Mouse (Mus musculus) cerebellum, adult 8-10 months (tissue): Measurements from ENCODE around the gene Phf1.
A peak's percentile ranks its signal among the peaks of the same experiment; 100 is the strongest.
"Not testable (repeated sequence)": the region's sequence is repeated elsewhere in the genome, so short reads cannot be mapped to it uniquely, and the experiment has no call there.

Experiments
- DNase-seq: peaks from one replicate; pipeline ENCODE4 v3.0.0; 2022

The Phf1 gene

DNA sequence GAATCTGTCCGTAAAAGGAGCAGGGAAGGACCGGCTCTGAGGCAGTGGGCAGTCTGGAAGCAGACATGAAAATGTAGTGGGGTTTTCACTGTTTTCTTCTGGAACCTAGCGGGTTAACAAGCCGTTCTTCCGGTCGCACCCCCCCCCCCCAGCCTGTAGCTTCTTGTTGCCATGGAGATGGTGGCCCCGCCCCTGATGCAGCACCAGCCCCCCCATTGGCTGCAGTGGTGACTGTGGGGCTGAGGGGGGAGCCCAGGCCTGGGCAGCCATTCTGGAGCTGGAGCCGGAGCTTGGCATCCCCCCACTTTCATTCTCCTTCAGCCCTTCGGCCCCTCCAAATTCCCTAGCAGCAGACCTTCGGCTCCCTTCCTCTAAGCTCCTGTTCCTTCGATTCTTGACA is 18.6 kb downstream of the Phf1 start:
- peak; percentile 35 for DNase-seq

DNA sequence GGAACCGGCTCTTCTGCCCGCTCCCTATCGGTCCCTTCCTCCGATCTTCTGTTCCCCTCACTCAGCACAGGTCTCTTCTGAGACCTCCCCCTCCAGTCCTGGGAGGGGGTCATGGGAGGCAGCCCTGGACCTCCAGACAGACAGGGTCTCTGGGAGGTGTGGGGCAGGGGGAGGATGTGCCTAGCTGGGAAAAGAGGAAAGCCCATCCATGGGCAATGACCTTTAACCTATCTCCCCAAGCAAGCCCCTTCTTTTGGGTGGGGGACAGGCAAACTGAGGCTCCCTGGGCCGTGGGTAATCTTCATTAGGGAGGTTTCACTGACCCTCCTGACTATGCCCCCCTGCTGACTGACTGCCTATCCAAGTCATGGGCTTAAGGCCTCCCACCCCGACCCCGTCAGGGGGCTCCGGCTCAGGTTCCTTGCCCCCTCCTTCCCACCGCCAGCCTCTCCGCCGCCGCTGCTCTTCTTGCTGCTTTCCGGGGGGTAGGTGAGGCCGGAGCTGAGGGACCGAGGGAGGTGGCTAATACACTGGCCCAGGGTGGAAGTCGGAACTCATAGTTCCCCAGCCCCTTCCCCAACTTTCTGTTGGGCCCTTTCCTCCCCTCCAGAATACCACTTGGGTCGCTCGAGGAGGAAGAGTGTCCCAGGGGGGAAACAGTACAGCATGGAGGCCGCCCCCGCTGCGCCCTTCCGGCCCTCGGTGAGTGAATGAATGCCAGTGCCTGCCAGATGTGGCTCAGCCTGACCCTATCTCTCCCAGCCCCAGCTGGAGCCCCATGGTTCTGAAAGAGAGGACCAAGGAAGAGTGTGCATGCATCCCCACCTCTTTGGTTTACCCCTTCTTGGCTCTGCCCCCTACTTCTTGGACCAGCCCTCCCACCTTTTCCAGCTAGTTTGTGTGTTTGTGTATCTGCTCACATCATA is 19.4 kb downstream of the Phf1 start:
- DNase-seq: no peak

DNA sequence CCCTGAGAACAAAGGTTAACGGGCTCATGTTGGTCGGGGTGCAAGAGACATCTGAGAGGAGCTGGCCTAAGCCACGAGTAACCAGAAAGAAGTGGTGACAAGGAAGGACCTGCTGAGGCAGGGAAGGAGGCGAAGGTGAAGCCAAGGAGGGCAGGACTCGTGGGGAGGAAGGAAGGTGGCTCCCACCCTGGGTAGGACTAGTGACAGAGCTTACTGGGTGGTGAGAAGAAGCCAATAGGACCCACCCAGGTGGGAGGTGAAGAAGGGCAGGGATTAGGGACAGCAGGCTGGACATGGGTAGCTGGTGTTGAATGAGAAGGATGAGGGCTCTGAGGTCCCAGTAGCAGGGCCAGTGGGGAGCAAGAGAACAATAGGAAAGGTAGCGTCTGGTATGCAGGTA is 20.3 kb downstream of the Phf1 start:
- no peak for DNase-seq

DNA sequence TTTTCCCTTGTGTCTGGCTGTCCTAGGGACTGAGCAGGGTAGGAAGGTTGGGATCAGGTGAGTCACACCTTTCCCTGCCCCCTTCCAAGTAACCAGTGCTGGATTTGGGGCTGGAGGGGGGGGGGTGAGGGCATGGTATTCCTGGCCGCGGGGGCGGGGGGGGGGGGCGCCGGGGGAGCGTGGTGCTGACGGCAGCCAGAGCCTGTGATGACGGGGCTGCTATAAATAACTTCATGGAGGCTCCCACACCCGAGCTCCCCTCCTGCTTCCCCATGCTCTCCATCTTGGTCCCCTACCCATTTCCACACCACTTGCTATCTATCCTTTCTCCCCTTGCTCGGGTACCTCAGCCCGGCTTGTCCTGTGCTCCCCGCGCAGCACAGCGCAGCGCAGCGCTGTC is 20.9 kb downstream of the Phf1 start:
- DNase-seq: no peak

DNA sequence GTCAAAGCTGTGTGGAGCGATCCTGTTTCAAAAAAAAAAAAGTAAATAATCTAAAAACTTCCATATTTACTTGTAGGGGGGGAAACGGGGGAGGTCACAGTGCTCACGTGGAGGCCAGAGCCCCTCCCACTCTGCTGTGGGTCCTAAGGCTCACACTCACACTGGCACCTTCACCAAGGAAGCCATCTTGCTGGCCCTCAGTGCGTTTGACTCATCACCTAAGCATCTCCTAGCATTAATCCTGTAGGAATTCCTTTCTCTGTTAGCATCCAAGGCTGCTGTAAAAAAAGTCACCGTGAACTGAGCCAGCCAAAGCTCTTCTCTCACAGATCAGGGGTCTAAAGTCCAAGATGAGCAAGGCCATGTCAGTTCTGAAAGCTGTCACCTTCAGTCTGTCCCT is 23.5 kb downstream of the Phf1 start:
- DNase-seq: no peak

DNA sequence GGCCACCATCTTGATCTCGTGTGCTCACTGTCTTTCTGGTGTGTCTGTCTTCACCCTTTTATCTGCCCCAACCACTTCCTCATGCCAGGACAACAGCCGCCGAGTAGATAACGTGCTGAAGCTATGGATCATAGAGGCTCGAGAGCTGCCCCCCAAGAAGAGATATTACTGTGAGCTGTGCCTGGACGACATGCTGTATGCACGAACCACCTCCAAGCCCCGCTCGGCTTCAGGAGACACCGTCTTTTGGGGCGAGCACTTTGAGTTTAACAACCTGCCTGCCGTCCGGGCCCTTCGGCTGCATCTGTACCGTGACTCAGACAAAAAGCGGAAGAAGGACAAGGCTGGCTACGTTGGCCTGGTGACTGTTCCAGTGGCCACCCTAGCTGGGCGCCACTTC is 24.0 kb downstream of the Phf1 start:
- no peak for DNase-seq

DNA sequence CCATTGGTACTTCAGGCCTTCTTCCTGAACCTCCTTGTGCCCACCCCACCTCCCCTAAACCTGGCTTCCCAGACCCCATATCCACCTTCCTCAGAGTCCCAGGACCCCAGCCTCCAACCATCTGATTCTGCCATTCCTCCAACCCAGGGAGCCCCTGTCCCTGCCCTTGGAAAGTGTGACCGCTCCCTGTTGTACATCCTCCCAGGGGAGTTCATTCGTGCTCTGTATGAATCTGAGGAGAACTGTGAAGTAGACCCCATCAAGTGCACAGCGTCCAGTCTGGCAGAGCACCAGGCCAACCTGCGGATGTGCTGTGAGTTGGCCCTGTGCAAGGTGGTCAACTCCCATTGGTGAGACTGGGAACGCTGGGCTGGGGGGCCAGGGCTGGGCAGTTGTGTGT is 25.0 kb downstream of the Phf1 start:
- DNase-seq: no peak

DNA sequence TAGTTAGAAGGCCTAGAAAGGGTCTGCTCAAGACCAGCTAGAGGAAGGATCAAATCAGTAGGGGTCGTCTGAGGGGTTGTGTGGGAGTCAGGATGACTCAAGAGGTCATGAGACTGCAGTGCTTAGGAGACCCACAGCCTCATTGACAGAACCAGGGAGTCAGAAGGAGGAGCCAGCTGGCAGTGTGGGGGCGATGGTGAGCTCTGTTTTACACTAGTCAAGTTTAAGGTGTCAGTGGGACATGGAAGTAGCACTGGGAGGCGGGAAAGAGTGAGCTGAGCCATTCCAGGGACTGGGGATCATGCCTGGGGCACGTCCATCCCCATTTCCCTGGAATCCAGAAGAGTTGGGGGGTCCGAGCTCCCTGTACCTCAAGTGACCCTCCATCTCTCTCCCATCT is 26.0 kb downstream of the Phf1 start:
- no peak for DNase-seq

DNA sequence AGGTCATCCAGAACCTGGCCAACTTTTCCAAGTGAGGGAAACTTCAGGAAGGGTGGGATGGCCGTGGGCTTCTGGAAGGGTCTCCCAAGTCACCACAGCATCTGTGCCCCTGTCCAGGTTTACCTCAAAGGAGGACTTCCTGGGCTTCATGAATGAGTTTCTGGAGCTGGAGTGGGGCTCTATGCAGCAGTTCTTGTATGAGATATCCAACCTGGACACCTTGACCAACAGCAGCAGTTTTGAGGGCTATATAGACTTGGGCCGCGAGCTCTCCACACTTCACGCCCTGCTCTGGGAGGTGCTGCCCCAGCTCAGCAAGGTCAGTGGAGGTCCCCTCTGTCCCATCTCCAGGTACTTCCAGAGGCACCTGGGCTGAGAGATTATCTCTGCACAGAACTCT is 27.0 kb downstream of the Phf1 start:
- DNase-seq: no peak

DNA sequence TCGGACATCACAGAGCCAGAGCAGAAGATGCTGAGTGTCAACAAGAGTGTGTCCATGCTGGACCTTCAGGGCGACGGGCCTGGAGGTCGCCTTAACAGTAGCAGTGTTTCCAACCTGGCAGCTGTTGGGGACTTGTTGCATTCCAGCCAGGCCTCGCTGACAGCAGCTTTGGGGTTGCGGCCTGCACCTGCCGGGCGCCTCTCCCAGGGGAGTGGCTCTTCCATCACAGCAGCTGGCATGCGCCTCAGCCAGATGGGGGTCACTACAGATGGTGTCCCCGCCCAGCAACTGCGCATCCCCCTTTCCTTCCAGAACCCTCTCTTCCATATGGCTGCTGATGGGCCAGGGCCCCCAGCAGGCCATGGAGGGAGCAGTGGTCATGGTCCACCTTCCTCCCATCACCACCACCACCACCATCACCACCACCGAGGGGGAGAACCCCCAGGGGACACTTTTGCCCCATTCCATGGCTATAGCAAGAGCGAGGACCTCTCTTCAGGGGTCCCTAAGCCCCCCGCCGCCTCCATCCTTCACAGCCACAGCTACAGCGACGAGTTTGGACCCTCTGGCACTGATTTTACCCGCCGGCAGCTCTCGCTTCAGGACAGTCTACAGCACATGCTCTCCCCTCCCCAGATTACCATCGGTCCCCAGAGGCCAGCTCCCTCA is 28.9 kb downstream of the Phf1 start:
- no peak for DNase-seq

DNA sequence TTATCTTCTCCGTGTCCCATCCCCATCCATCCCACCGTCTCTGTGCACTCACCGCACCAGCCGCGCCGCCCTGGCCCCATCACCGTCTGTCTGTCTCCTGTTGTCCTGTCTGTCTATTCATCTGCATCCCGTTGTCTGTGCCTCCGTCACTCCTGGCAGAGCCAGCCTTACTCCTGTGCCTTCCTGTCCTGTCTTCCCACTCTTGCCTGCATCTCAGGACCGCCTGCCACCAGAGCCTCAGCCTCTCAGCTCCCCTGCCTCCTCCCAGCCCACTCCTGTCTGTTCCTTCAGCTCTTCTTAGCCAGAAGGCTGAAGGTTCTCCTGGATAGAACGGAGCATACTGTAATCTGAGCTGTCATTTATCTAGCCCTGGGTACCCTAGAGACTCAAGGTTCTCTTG is 34.1 kb downstream of the Phf1 start:
- DNase-seq: no peak

DNA sequence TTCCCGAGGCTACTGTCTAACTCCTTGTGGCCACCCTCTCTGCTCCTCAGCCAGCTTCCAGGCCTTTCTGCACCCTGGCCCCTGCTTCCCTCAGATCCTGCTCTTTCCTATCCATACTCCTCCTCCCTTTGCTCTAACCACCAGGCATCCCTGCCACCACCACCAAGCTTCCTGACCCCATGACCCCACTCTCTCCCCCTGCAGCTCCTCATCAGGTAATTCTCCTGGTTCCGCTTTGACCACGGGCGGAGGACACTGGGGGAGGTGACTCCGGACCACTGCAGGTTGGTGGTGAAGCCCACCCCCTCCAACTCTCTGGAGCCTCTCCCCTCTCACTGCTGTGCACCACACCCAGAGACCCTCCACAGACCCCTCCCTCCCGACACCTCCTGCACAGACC is 34.6 kb downstream of the Phf1 start:
- DNase-seq: no peak

DNA sequence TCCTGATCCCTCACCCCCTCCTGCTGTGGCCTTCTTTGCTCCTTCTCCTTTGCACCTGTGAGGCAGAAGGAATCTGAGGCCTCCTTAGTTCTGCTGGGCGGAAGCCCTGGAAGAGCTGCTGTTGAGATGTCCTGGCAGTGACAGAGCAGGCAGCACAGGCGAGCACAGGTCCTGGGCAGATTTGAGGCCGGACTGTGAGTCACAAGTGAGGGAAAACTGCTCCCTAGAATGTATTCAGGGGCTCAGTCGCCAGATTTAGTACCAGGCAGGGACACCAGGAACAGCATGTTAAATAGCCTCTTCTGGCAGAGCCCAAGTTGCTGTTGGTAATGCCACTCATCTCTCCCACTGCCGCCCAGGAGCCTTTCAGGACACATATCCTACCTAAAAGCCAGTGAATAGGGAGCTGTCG is 35.4 kb downstream of the Phf1 start:
- no peak for DNase-seq

DNA sequence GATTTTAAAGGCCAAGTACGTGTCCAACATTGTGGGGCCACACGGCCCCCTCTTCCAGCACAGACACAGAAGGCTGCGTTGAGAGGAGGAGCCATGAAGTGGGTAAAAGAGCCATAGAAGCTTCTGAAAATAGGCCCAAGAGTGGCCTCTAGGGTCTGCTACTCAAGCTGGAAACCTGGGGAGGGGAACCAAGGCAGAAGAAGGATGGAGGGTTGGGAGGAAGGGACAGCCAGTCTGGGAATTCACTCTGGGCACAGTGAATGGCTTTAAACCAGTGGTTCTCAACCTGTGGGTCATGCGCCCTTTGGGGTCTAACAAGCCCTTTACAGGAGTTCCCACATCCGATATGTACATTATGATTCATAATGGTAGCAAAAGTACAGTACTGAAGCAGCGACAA is 36.4 kb downstream of the Phf1 start:
- DNase-seq: no peak

DNA sequence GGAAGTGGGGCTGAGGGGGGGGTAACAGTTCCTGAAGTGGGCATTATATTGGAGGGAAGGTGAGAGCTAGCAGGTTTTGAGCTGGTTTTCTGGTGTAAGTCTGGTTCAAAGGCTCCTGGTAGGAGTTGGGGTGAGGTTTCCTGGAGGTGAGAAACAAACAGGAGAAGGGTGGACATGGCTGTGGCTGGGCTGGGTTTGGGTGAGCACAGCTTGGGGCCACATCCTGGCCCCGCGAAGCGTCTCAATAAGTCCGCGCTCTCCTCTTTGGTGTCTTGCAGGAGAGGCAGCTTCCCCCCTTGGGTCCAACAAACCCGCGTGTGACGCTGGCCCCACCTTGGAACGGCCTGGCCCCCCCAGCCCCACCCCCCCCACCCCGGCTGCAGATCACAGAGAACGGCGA is 37.4 kb downstream of the Phf1 start:
- DNase-seq: no peak

DNA sequence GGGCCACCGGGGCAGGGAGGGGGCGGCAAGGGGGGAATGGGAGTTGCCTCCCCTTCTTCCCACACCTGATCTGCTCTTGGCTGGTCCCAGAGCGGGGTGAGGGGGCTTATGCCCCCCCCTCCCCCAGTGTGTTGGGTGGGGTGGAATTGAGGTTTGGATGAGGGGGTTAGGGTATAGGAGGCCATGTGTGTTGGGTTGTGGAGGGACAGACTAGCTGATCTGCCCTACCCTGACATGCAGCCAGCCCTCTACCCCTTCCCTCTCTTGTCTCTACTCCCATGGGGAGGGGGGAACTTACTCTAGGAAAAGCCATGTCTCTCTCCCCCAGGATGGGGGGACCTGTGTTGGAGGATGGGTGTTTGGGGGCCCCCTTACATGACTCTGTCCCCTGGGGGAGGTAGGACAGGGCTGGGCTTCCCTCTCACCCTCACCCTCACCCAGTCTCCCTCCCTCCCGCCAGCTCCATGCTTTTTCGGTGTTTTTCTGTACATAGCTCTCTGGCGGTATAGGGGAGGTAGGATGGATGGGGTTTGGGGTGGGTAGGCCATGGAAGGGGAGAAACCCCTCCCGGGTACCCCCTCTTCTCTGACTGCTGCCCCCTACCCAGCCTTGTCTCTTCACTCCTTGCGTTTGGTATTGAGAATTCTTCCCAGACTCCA is 38.5 kb downstream of the Phf1 start:
- no peak for DNase-seq

DNA sequence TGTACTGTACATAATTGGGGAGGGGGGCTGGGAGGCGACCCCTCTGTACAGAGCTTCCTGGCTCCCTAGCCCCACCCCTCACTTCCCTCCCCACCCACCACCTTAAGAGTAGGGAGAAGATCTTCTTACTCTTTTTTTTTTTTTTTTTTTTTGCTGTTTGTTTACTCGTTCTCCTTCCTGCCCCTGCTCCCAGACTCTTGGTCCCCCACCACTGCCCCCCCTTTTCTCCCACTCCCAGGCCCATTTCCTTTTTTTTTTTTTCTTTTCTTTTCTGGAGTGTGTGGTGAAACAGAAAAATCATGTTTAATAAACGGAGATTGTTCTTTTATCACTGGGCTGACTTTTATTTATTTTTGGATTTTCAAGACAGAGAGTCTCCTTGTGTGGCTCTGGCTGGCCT is 39.3 kb downstream of the Phf1 start:
- no peak for DNase-seq

DNA sequence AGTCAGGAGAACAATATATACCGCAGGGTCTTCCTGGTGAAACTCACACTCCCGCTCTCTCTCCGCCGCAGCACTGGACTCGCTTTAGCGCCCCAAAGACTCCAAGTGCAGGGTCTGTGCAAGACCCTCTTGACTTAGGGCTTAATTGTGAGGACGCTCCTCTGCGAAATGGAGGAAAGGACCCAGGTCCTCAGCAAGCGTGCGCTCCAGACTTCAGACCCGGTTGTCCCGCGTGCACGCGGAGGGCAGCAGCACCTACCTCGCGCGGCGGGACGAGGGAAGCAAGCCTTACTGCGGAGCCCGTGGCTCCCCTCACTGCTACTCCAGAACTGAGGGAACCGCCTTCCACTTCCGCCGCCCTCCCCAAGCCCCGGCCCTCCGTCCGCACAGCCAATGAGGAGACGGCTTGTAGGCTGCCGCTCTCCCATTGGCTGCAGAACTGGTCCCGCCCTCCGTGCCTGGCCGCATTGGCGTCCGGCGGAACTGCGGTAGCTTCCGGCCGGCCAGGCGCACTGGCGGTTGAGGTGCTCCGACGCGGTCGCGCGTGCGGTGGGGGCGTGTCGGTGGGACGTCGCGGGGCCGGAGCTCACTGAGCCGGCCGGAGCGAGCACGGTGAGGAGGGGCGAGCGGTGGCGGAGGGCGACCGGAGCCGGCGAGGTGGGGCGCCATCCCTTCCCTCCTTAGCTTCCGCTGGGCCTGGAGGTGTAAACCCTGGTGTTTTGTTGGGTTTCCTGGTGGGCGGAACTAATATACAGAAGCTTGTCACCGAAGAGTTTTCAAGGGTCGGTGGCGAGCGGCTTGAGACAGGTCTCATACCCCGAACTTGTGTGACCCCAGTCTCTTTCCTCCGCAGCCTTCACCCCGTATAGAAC is 40.1 kb downstream of the Phf1 start, which contains the start of gene Zbtb9:
Zbtb9 (plus strand) TSS at position 465 of the 872 bp plus-strand sequence.
- peak; percentile 94 for DNase-seq

DNA sequence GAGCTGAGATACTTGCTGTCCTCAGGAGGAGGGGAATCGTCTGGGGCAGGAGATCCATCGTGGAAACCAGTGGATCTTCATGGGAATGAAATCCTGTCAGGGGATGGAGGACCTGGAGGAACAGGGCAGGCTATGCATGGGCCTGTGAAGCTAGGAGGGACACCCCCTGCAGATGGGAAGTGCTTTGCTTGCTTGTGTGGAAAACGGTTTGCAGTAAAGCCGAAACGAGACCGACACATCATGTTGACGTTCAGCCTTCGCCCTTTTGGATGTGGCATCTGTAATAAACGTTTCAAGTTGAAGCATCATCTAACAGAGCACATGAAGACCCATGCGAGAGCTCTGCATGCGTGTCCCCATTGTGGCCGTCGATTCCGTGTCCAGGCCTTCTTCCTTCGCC is 41.7 kb downstream of the Phf1 start:
- no peak for DNase-seq

DNA sequence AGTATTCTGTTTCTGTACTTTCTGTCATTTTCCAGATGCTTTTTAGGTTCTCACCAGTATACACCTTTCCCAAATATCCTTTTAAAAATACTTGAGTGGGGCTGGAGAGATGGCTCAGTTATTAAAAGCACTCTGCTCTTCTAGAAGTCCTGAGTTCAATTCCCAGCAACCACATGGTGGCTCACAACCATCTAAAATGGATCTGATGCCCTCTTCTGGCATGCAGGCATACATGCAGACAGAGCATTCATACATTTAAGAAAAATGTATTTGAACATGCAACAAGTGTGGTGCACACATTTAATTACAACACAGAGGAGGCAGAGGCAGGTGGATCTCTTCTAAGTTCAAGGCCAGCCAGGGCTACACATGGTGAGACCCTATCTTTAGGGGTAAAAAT is 42.6 kb downstream of the Phf1 start:
- no peak for DNase-seq

DNA sequence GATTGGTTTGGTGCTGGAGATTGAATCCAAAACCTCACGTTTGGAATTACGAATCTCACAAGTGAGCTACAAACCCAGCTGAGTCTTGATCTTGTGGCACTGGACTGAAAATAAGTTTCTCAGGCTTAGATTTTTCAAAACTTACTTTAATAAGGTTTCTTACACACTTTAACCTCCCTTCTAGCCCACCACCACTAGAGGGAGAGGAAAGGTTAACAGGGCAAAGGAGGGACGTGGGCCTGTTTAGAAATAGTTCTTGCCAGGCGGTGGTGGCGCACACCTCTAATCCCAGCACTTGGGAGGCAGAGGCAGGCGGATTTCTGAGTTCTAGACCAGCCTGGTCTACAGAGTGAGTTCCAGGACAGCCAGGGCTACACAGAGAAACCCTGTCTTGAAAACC is 44.5 kb downstream of the Phf1 start:
- not testable (repeated sequence) for DNase-seq

DNA sequence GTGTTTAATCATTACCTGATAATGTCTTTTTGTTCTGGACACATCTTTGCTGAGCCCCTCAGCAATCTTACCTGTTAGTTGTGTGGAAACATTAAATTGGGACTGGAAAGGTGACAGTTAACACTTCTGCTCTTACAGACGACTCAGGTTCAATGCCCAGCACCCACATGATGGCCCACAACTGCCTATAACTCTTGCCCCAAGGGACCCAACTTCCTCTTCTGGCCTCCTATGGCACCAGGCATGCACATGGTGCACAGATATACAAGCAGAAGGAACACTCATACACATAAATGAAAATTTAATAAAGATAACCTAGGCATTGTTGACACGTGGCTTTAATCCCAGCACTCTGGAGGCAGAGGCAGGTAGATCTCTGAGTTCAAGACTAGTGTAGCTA is 46.6 kb downstream of the Phf1 start:
- DNase-seq: no peak

DNA sequence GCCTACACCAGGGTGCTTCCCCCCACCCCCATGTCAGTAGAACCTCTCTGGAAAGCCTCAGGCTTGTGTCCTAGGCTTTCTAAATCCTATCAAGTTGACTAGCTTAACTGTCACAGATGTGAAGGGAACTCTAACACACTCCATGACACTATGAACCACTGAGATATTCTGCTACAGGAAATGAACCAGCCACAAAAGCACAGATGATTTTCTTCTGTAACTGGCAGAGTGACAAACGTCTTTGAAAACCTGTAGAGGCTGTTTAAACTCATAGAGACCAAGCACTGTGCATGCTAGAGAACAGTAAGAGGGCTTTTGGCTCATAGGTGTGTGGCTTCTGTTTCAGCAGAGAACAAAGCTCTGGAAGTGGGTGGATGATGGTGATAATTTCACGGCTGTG is 48.2 kb downstream of the Phf1 start:
- no peak for DNase-seq
